Mouse (Mus musculus): ENCODE results near the gene Ccdc83. TPM values are rescaled to one million over a fixed set of nuclear protein-coding genes. Genes with fewer than 3 reads are reported as not detected.

Gene Ccdc83
- not detected for total RNA-seq (2022)

DNA sequence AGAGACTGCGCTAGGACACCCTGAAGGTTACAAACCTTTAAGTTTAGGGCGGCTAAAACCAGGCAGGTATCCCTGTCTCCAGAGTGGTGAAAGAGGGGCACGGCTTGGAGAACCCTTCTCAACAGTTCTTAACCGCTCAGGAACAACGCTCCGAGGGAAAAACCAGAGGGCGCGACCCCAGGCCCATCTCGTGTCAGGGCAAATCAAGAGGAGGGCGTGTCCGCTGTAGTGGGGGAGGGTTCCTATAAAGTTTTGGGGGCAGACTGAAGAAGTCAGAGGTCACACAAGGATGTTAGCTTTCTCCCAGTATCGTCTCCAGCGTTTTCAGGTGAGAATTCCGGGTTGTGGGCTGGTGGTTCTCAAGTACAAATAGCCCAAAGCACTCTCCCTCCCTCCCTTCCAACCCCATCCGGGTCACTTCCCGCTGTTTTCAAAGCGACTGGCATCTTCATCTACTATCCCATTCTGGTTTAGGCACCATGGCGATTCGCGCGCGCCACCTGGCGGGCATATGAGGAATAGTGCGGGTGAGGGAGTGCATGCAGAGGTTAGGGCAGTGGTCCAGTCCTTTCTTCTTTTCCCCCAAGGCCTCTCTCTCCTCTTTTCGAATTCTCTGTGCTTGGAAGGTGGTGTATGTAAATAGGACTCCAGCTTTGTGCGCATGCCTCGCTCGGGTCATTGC lies at the start of gene Ccdc83:
Gene Ccdc83 (minus strand): TSS at position 489 of the 682 bp plus-strand sequence.
- DNase-seq (ENCODE audit: low spot score in 2 of 2) = peak; percentile 70 to 75

DNA sequence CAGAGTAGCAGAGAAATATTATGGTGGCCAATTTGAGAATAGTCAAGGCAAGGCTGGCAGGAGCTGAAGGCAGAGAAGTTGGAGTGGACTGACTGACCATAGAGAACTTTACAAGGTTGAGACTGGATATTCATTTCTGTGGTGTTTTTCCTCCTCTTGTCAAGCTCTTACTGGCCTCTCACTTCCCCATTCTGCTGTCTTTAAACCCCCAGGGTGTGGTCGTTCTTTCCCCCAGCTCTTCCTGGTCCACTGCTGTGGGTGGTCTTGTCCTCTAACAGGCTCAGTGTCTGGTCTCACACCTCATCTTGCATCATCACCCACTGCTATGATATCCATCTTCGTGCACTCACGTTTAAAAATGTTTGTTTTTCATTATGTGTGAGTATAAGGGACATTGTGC lies 47.8 kb upstream of the Ccdc83 start:
- DNase-seq (ENCODE audit: low spot score in 2 of 2) = no peak

DNA sequence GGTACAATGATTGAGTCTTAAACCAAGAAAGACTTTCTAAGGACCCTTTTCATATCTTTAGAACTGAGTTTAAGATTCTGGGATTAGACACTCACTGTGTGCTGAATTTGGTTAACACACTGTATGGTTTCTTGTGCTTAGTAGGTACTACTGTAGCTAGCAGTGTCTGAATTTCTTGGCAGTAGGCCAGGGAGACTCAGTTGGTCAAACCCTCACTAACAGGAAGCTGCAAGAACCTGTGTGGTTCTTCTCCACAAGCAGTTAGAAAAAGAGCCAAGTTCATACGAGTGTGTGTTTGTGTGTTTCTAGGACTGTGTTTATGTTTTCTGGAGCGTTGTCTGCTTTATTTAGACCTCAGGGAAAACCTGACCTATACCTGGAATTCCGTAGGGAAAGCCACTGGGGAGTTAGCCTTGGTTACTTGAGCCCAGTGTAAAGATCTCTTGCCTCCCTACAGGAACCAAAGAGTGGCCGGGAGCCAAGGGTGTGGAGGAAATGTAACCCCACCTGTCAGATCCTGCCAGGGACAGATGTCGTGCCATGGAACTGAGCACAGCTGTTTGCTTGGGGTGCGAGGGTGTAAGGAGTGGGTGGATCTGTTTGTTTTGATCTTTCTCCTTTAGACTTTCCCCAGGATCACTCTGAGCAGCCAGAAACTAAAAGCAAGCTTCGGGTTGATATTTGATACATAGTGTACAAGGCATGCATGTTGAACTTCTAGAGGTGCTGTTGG lies 46.7 kb upstream of the Ccdc83 start:
- no peak for DNase-seq (ENCODE audit: low spot score in 2 of 2)

DNA sequence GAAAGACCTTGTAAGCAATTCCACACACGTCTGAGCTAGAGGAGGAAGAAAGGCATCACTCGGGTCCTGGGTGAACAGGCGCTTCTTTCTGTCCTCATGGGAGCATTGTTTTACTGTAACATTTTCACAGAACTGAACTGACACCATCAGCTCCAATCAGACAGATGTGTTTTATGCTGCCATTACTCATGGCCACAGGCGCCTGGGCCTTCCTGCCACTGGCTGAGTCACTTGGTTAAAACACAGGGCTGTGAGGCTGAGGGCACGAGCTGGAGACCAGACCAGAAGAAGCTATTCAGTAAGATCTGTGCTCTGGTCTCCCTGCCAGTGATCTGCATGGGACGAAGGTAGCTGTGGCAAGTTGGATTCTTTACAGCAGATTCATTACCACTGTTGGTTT lies 42.4 kb upstream of the Ccdc83 start:
- no peak for DNase-seq (ENCODE audit: low spot score in 2 of 2)

DNA sequence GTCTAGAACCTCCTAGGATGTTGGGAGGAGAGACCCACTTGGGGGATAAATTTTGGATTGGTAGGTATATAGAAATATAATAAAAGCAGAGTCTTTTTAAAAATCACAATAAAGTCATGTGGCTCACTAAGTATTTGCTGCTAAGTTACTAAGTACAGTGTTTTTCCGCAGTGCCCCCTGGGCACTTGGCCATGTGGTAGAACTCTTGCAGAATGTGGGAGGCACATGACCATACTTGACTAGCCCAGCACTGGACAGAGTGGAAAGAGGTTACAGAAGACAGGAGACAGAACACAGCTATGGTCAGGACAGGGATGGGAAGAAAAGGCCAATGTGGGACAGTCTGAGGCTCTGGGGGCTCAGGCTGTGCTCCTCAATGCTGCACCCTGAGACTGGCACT lies 41.4 kb upstream of the Ccdc83 start:
- no peak for DNase-seq (ENCODE audit: low spot score in 2 of 2)

DNA sequence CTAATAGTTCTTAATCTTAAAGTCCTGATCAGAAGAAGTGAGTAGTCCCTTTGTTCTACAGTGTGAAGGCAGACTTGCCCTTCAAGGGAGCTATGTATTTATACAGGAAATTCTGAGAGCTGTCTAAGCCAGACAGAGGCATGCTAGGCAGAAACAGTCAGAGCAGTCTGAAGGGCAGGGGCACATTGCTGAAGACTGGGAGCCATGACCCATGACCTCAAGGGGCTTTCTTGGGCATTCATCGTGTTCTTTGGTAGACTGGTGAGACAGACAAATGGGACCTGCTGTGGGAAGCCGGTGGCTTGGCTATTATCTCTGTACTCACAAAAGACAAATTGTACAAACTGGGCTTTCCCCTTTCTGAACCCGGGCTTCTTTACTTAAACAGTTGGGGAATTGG lies 40.5 kb upstream of the Ccdc83 start:
- no peak for DNase-seq (ENCODE audit: low spot score in 2 of 2)

DNA sequence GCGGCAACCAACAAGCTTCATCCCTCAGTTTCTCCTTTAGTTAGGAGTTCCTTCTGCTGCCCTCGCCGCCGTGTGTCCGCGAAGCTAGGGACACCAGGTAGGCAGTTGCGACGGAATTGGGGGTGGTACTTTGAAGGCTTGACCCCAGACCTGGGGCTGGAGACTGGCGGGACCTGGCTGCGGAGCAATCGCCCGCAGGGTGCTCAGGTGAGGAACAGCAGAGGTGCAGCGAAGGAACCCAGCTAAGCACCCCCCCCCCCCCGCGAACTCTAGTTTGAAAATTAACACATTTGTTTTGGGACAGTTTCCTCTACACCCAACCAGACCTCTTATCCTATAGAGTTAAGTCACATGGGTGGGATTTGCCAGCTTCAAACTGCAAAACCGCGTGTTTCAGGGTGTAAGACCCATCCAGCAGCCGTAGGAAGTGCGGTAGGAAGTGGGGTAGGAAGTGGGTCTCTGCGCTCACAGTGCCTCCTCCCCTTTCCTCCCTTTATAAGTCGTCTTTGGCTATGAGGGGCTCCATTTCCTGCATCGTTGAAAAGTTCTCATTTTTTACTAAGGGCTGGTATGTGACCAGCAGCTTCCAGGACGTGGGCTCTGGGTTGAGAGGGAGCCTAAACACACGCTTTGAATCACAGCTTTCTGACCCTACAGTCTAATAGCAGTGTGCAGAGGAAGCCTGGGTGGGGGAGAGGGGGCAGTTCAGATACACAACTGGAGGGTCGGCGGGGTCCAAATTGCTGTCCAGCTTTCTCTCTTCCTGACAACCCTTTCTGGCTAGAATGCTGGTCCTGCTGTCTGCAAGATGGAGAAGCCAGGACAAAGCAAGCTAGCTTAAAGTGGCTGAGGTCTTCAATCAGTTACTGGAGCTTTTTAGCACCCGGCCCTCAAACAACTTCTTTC lies 37.3 kb upstream of the Ccdc83 start:
- DNase-seq (ENCODE audit: low spot score in 2 of 2) = no peak

DNA sequence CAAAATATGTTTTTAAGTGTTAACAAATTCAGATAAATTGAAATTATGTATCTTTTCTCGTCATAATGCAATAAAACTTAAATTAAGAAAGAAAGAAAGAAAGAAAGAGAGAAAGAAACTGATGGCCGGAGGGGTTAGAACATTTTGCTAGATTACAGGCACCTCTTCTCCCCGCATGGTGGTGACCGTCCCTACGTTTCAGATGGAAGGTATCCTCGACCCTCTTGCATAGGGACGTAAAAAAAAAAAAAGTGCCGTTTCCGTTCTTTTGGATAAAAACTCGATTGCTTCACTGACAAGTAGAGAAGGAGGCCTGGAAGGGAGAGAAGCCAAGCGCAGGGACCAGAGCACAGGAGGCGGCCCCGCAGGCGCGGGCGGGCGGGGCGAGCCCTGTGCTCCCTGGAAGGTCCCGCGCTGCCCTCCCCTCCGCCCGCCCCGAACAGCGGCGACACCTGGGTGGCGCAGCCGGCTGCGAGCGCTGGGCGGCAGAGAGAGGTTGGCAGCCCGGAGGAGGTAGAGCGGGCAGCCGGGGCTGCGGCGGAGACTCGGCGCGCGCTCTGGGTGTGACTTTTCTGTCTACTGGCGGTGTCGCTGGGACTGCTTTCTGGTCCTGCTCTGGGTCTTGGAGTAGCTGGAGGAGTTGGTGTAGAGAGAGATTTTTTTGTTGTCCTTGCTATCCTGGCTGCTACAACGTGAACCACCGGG lies 36.5 kb upstream of the Ccdc83 start, which contains the start of gene Sytl2:
Gene Sytl2 (plus strand): TSS at position 311 of the 705 bp plus-strand sequence.
- peak; percentile 5 to 28 for DNase-seq (ENCODE audit: low spot score in 2 of 2)

DNA sequence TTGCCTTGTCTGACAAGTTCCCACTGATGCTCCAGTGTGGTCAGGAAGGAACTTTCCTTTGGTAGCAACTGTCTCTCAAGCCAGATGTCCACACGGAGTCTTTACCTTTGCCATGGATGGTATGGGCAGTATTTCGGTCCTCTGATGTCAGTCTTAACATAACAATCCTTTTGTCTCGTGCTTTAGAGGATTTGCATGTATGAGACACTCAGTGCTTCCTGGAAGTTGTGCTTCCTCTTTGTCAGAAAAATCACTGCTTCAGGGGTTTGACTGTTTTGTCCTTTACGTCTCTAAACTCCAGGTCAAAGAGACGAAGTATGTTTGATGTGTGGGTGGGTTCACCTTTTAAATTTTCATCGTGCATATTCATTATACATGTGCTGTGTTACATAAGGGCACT lies 26.3 kb upstream of the Ccdc83 start:
- no peak for DNase-seq (ENCODE audit: low spot score in 2 of 2)

DNA sequence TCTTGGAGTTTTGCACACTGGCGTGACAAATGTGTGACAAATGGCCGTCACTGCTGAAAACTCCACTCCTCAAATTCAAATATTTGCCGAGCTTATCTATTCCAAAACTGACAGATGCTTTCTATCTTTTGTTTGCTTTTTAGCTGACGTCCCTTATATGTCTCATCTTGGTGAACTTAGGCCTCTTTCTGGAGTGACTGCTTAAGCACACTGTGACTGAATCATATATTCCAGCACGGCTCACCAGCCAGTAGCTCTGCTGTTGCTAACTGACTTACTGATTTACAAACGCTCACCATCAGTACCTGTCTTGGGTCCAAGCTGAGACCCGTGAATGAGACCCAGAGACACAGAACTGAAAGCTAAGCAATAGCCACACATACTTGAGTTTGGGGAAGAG lies 19.2 kb upstream of the Ccdc83 start:
- no peak for DNase-seq (ENCODE audit: low spot score in 2 of 2)

DNA sequence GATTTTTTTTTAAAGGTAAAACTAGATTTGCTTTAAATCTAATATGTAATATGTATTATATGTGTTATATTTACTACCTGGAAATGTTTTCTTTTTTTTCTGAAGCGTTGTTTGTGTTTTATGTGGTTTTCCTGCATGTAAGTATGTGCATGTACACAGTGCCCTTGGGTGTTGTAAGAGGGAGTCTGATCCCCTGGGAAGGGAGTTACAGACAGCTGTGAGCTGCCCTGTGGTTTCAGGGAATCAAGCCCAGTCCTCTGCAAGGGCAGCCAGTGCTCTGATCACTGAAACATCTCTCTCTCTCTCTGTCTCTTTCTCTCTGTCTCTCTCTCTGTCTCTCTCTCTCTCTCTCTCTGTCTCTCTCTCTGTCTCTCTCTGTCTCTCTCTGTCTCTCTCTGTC lies 17.2 kb upstream of the Ccdc83 start:
- no peak for DNase-seq (ENCODE audit: low spot score in 2 of 2)

DNA sequence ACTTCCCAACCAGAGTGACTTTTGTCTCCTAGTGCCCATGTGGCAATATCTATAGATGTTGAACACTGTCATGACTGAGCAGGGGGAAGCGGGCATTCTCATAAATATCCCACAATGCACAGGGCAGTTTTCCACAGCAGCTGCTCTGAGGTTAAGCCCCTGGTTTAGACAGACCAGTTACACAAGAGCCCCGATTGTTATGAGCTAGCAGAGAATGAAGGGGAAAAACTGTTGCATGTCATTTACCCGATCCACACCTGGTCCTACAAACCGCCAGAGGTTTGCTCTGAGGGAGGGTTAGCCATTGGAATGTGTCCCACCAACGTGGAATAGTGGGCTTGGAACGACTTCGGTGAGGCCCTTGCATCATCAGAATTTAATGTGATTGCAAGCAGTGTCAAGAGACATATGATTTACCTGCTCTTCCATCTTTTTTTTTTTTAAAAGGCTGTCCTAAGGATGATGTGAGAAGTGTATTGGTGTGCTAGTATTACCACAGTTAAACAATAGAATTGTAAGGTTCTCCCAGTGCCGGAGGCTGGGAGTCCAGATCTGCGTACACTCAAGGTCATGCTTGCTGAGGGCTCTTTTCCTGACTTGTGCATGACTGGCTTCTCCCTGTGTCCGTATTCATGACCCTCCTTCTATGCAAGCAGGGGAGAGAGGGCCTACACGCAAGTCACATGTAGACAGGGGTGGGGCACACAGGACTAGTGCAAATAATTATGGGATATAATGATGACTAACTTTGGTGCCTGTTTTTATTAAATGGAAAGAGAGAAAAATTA lies 16.4 kb upstream of the Ccdc83 start:
- DNase-seq (ENCODE audit: low spot score in 2 of 2) = no peak

DNA sequence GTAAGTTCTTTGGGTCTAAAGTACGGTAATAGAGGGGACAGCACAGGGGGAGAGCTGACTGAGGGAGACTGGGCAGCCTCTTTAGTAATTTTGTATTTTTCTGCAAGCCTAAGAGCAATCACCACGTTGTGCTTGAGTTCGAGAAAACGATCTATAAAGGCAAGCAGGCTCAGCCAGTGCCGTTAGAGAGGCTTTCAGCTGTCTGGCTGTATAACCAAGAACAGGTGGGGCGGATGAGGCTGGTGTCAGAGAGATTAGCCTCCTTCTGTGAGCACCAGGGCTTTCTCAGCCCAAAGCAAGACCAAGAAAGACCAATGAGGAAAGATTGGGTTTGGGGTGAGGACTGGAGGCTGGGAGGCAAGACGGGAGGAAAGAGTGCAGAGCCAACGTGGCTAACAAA lies 15.3 kb upstream of the Ccdc83 start:
- no peak for DNase-seq (ENCODE audit: low spot score in 2 of 2)

DNA sequence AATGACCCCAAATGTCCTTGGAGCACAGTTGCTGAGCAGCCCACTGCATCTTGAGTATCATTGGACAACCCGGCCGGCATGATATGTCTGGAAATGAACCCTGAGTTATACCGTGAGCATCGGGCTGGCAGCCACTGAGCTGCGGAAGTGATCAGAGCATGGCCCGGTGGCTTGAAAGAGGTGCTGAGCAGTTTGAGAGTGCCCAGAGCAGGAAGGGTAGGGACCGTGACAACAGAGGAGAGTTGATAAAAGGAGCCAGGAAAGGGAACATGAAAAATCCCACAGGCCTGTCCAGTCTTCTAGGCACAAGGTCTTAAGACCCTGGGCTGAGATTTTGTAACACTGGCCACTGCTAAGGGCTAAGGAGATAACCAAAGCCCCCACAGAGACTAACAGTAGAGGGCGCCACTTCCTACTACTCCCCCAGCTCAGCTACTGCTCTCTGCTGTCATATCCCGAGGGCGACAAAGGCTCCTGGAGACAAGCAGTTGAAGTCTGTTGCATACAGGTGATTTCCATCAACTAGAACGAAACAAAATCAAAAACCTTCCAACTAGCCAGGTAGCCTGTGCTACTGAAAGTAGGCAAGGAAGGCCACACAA lies 14.8 kb upstream of the Ccdc83 start:
- no peak for DNase-seq (ENCODE audit: low spot score in 2 of 2)

DNA sequence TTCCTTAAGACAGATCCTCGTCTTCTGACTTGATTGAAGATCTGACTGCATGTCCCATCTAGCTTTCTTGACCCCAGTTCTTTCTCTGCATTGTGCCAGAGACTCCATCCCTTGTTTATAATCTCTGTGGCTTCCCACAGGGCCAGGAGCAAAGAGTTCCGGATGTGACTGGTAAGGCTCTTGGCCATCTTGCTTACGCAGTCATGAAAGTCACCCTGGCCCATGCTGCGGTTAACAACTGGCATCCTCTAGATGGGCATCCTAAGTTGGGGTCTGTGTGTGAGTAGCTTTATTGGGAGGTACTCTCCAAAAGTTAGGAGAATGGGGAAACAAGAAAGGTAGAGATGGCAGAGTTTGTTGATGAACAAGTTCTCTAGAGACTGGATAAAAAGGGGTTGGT lies 13.6 kb upstream of the Ccdc83 start:
- DNase-seq (ENCODE audit: low spot score in 2 of 2) = no peak

DNA sequence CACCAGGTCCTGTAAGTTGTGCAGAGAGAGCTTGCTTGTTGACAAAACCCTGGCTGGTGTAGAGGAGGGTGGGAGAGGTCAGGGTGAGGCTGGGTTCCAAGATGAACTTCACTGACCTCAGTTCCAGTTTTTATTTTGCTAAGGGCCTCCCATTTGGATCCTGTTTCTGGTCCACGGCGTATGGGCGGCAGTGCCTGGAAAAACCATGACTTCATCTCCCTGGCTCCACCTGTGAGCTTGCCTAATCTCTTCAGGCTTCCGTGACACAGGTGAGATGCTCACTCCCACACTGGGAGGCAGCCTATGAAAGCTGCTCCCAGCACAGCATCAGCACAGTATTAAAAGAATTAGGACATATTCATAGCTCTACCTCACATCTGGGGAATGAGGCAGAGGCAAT lies 12.2 kb upstream of the Ccdc83 start:
- DNase-seq (ENCODE audit: low spot score in 2 of 2) = no peak

DNA sequence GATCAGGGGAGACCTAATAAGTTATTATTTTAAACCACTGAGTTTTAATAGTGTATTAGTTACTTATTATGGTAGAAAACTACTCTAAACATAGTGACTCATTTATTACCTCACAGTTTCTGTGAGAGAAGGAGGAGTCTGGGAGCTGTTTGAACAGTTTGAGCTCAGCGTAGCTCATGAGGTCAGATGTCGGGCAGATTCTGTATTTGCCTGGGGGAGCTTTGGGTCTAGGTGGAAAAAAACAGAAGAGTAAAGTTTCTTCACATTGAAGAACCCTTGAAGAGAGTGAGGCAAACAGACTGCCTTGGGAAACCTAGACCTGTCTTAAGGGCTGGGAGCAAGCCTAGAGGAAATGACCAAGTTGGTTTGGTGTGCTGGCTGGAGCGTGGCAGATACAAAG lies 11.7 kb upstream of the Ccdc83 start:
- no peak for DNase-seq (ENCODE audit: low spot score in 2 of 2)

DNA sequence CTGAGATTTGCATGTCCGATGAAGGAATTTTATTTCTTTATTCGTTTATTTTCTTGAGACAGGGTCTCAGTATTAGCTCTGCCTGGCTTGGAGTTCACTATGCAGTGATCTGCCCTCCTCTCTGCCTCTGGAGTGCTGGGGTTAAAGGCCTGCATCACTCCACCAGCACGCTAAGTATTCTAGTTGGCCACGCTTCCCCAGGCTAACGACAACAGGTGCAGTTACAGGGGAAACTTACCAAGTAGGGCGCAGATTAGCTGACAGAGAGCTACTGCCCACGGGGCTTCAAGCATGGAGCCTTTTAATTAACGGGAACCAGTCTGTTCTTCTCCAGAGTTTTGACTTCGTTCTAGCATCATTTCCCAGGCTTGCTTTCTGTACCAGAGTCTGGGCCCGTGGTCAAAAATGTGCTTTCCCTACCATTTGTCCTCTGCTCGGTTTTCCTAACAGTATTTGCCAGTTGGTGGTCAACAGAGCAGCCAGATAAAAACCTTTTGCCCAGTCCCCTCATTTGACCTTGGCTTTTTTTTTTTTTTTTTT lies 9.1 kb upstream of the Ccdc83 start:
- DNase-seq (ENCODE audit: low spot score in 2 of 2) = no peak

DNA sequence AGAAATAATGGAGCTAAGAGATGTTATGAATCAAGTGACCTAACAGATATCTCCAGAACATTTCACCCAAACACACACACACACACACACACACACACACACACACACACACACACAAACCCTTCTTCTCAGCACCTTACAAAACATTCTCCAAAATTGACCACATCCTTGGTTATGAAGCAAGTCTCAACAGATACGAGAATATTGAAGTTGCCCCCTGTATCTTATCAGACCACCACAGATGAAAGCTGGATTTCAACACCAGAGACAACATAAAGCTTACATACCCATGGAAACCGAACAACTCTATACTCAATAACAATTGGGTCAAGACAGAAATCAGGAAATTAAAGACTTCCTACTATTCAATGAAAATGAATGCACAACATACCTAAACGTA lies 4.6 kb upstream of the Ccdc83 start:
- no peak for DNase-seq (ENCODE audit: low spot score in 2 of 2)

Data from gastrocnemius, adult 8-10 months (tissue).